Mouse (Mus musculus): ENCODE measurements around the gene Nudcd2.
"Not testable (repeated sequence)": the region's sequence is repeated elsewhere in the genome, so short reads cannot be mapped to it uniquely, and the experiment has no call there.

The Nudcd2 gene

GRCm38 (mm10) chr11:40733339-40734174 is at the start of gene Nudcd2, which contains the start of gene Hmmr:
Gene Nudcd2 (plus strand): TSS chr11:40733667.
Gene Hmmr (minus strand): TSS chr11:40733422.
- DNase-seq (ENCODE audit: low spot score) = peak; percentile 98

GRCm38 (mm10) chr11:40690444-40691127 is 42.9 kb upstream of the Nudcd2 start:
- DNase-seq (ENCODE audit: low spot score) = no peak

GRCm38 (mm10) chr11:40692101-40692509 is 41.4 kb upstream of the Nudcd2 start:
- DNase-seq (ENCODE audit: low spot score) = peak; percentile 55

- DNase-seq (ENCODE audit: low spot score) = peak; percentile 96
Measured at GRCm38 (mm10) chr11:40692511-40693365, 40.7 kb upstream of the Nudcd2 start.

- peak; percentile 76 for DNase-seq (ENCODE audit: low spot score)
Measured at GRCm38 (mm10) chr11:40693366-40693951, 40.0 kb upstream of the Nudcd2 start.

GRCm38 (mm10) chr11:40694311-40695087 is 39.0 kb upstream of the Nudcd2 start:
- DNase-seq (ENCODE audit: low spot score) = peak; percentile 88

GRCm38 (mm10) chr11:40695103-40695502 is 38.4 kb upstream of the Nudcd2 start, which contains the start of gene Mat2b:
Gene Mat2b (minus strand): TSS chr11:40695203.
- DNase-seq (ENCODE audit: low spot score) = no peak

- DNase-seq (ENCODE audit: low spot score) = not testable (repeated sequence)
Measured at GRCm38 (mm10) chr11:40709899-40710298, 23.6 kb upstream of the Nudcd2 start.

GRCm38 (mm10) chr11:40713858-40714257 is 19.6 kb upstream of the Nudcd2 start:
- DNase-seq (ENCODE audit: low spot score) = no peak

- no peak for DNase-seq (ENCODE audit: low spot score)
Measured at GRCm38 (mm10) chr11:40715524-40715923, 17.9 kb upstream of the Nudcd2 start.

- DNase-seq (ENCODE audit: low spot score) = no peak
Measured at GRCm38 (mm10) chr11:40718324-40718723, 15.1 kb upstream of the Nudcd2 start.

- DNase-seq (ENCODE audit: low spot score) = no peak
Measured at GRCm38 (mm10) chr11:40732997-40733338, 499 bp upstream of the Nudcd2 start.

GRCm38 (mm10) chr11:40734251-40734752 is 835 bp downstream of the Nudcd2 start:
- DNase-seq (ENCODE audit: low spot score) = peak; percentile 43

- DNase-seq (ENCODE audit: low spot score) = no peak
Measured at GRCm38 (mm10) chr11:40737369-40737768, 3.9 kb downstream of the Nudcd2 start.

- DNase-seq (ENCODE audit: low spot score) = no peak
Measured at GRCm38 (mm10) chr11:40741605-40742262, 8.3 kb downstream of the Nudcd2 start.

- no peak for DNase-seq (ENCODE audit: low spot score)
Measured at GRCm38 (mm10) chr11:40744348-40744747, 10.9 kb downstream of the Nudcd2 start.

- DNase-seq (ENCODE audit: low spot score) = no peak
Measured at GRCm38 (mm10) chr11:40746361-40746760, 12.9 kb downstream of the Nudcd2 start.

GRCm38 (mm10) chr11:40747716-40748115 is 14.2 kb downstream of the Nudcd2 start:
- DNase-seq (ENCODE audit: low spot score) = no peak

- DNase-seq (ENCODE audit: low spot score) = no peak
Measured at GRCm38 (mm10) chr11:40753836-40754235, 20.4 kb downstream of the Nudcd2 start.

GRCm38 (mm10) chr11:40754664-40755107 is 21.2 kb downstream of the Nudcd2 start:
- no peak for DNase-seq (ENCODE audit: low spot score)
